Comparison of ENCODE assay signal across 8 mouse cellular contexts in the genomic region with DNA sequence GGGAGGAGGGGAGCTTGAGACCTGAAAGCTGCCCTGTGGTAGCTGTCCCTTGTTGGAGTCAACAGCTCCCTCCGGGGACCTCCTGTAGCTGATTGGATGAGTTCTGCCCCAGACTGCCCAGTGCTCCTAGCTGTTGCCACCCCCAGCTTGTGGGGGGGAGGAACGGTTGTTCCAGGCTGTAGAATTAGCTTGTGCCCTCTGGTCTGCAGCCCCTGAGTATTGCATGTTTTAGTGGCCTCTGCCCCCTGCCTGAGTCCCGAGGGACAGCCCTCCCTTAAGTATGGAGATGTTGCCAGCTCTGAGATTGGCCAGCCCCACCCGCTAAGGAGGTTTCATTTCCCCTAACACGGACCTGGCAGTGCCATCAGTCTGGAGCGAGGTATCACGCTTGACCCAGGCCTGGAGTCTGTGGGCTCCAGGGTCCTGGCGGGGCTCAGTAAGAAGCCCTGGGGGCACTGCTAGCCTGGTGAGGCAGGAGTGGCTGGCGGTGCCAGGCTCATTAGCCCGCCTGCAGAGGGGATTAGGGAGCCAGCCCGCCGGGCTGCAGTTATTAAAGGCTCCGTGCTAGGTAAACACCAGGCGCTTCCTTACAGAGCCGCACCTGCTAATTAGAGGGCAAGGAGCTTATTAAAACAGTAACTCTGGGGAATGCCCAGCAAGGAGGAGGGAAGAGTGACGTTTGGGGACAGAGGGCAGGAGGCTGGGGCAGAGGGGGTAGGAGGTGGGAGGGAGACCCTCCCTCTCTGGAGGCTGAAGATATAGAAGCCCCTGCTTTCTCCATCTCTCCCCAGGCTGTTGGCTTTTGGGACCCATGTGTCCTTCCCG.
A peak's percentile ranks its signal among the peaks of the same experiment; 100 is the strongest.
DNase-seq lines count a peak whose midpoint lies in the region; ATAC-seq and TF ChIP-seq lines count a peak whose summit lies in the region.

No protein-coding gene starts in this region.

- no peaks in the 10 kb centered on the region for H3K36me3 ChIP-seq in kidney, postnatal 0 days (ENCODE audit: insufficient read depth, low read length)
- H3K36me3 ChIP-seq in lung, embryonic 15.5 days = no peaks in the 10 kb centered on the region

- peaks cover 33% of the 10 kb centered on the region for H3K4me1 ChIP-seq in kidney, postnatal 0 days (replicated peaks; ENCODE audit: insufficient read depth, low read length)
- H3K4me1 ChIP-seq in lung, embryonic 15.5 days = peaks cover 38% of the 10 kb centered on the region

- peak; percentile 37 for DNase-seq in kidney, postnatal 0 days (ENCODE audit: low spot score)
- DNase-seq in kidney, adult 9 months = no peak
- peak; percentile 53 to 63 for DNase-seq in cerebellum, postnatal 25 days
- DNase-seq in skeletal muscle tissue, adult 2 months (ENCODE audit: low read depth, low spot score) = peak; percentile 45
- DNase-seq in right cerebral cortex, postnatal 14 days = no peak
- no peak for DNase-seq in left cerebral cortex, adult 11 months (ENCODE audit: low spot score)

- peak overlapping the region; percentile 39 for H3K4me2 ChIP-seq in kidney, postnatal 0 days (ENCODE audit: low read length)
- peak overlapping the region; percentile 37 for H3K4me2 ChIP-seq in lung, embryonic 15.5 days

- 19% methylated on average over 17 of the region's 17 CpGs for WGBS in kidney, postnatal 0 days
- WGBS in lung, embryonic 15.5 days = 20% methylated on average over 17 of the region's 17 CpGs

- peak overlapping the region; percentile 57; the same call in 1 of the 2 replicates for H3K27ac ChIP-seq in kidney, postnatal 0 days
- peak overlapping the region; percentile 32 for H3K27ac ChIP-seq in lung, embryonic 15.5 days

- no peak for TF ChIP-seq CTCF in kidney, postnatal 0 days (IDR thresholded peaks at IDR 0.05; ENCODE audit: low read depth)

- no peaks in the 10 kb centered on the region for H3K27me3 ChIP-seq in kidney, postnatal 0 days (ENCODE audit: insufficient read depth, low read length)
- H3K27me3 ChIP-seq in lung, embryonic 15.5 days = no peaks in the 10 kb centered on the region

- no peak for ATAC-seq in kidney, postnatal 0 days (replicated peaks; ENCODE audit: low FRiP score, low read depth)
- ATAC-seq in hematopoietic stem cell, adult 5-6 weeks (replicated peaks in 1 of 2; ENCODE audit: insufficient read depth in 1 of 2, low FRiP score in 2 of 2, low TSS enrichment in 1 of 2, low read depth in 1 of 2, poor library complexity in 2 of 2, severe bottlenecking in 2 of 2) = peak; percentile 4 to 15; a peak in 3 of 4 replicates
- ATAC-seq in lung, embryonic 15.5 days (ENCODE audit: borderline replicate concordance, extremely low read depth, low FRiP score, low TSS enrichment) = no peak

- no peak overlapping the region for H3K9ac ChIP-seq in kidney, postnatal 0 days (ENCODE audit: low read depth, low read length)
- no peak overlapping the region for H3K9ac ChIP-seq in lung, embryonic 15.5 days

- H3K9me3 ChIP-seq in kidney, postnatal 0 days (replicated peaks; ENCODE audit: low read length) = no peaks in the 10 kb centered on the region
- no peaks in the 10 kb centered on the region for H3K9me3 ChIP-seq in lung, embryonic 15.5 days

- H3K4me3 ChIP-seq in kidney, postnatal 0 days (replicated peaks; ENCODE audit: low read depth, low read length) = no peak overlapping the region
- H3K4me3 ChIP-seq in lung, embryonic 15.5 days = no peak overlapping the region

Comparison
In these comparisons a context has a peak if more than half of its experiments do, and no peak if none do; other contexts are left out.
1. DNase-seq: peak in kidney, postnatal 0 days (single experiment), cerebellum, postnatal 25 days (2 of 2) and skeletal muscle tissue, adult 2 months (single experiment); none in kidney, adult 9 months (single experiment), right cerebral cortex, postnatal 14 days (single experiment) and left cerebral cortex, adult 11 months (single experiment).
2. ATAC-seq: peak in hematopoietic stem cell, adult 5-6 weeks (2 of 2); none in kidney, postnatal 0 days (single experiment) and lung, embryonic 15.5 days (single experiment).